Mouse (Mus musculus) bone marrow, adult 2 months (tissue): Measurements from ENCODE around the gene Rbms2. TPM values are rescaled to one million over a fixed set of nuclear protein-coding genes. Genes with fewer than 3 reads are reported as not detected.
A peak's percentile ranks its signal among the peaks of the same experiment; 100 is the strongest.
"Not testable (repeated sequence)": the region's sequence is repeated elsewhere in the genome, so short reads cannot be mapped to it uniquely, and the experiment has no call there.

Experiments
- H3K27ac ChIP-seq: fragments of 200-500 bp; 2 replicates; pipeline ENCODE4 v1.5.1; 2012; ENCODE audit warnings: low read depth, mild to moderate bottlenecking, control low read depth, inconsistent platforms, low read length; ENCODE audit not compliant: control insufficient read depth, poor library complexity, insufficient read depth
- H3K4me1 ChIP-seq: fragments of 200-500 bp; 2 replicates; pipeline ENCODE4 v1.6.1; 2011; ENCODE audit warnings: low read length; ENCODE audit not compliant: control insufficient read depth, insufficient read depth
- H3K4me3 ChIP-seq: fragments of 200-500 bp; replicated peaks from 2 replicates; pipeline ENCODE3; 2011; ENCODE audit warnings: mild to moderate bottlenecking, low read depth, low read length, control low read depth; ENCODE audit not compliant: control insufficient read depth
- CTCF ChIP-seq: fragments of 200-500 bp; IDR thresholded peaks from 2 replicates; pipeline ENCODE4 v1.5.1; 2011; ENCODE audit warnings: low read length, control low read depth; ENCODE audit not compliant: control insufficient read depth, insufficient read depth
- POLR2A ChIP-seq: fragments of 200-500 bp; IDR thresholded peaks from 2 replicates; pipeline ENCODE4 v1.6.1; 2011; ENCODE audit warnings: low read depth, mild to moderate bottlenecking, control low read depth, low read length, borderline replicate concordance; ENCODE audit not compliant: control insufficient read depth
- WGBS: fragments of 180-500 bp; shearing (Covaris S2); methylation state at CpG from one replicate; pipeline ENCODE4 v1.1.7; 2018; 5-methylcytosine and 5-hydroxymethylcytosine counted together
- polyA plus RNA-seq: library from polyadenylated mRNA; stranded (reverse); fragments of >200 nt; gene quantifications from 2 replicates; pipeline ENCODE4 v1.2.4, GENCODE M21; 2011; ENCODE audit warnings: low replicate concordance; ENCODE audit not compliant: missing spikeins, insufficient read depth, insufficient read length

Rbms2 gene
- polyA plus RNA-seq, 1 experiment = 16.2 TPM

- H3K4me3 ChIP-seq = no peak overlapping the region
- no peaks in the 10 kb centered on the region; the same call in 1 of the 2 replicates for H3K4me1 ChIP-seq
- H3K27ac ChIP-seq = no peak overlapping the region
- no peak for TF ChIP-seq CTCF
- no peak for TF ChIP-seq POLR2A
- 64% methylated on average over 5 of the region's 5 CpGs for WGBS
These were observed 7.1 kb upstream of the Rbms2 start for GRCm38 (mm10) chr10:128187181-128187605.

GRCm38 (mm10) chr10:128185959-128186358, 5.9 kb upstream of the Rbms2 start:
- WGBS = 63% methylated on average over 2 of the region's 2 CpGs
- Histone ChIP-seq H3K4me3 (no peak overlapping the region), H3K27ac (no peak overlapping the region), H3K4me1 (no peaks in the 10 kb centered on the region; the same call in 1 of the 2 replicates)
- TF ChIP-seq CTCF = peak; percentile 92
- no peak for TF ChIP-seq POLR2A

DNA sequence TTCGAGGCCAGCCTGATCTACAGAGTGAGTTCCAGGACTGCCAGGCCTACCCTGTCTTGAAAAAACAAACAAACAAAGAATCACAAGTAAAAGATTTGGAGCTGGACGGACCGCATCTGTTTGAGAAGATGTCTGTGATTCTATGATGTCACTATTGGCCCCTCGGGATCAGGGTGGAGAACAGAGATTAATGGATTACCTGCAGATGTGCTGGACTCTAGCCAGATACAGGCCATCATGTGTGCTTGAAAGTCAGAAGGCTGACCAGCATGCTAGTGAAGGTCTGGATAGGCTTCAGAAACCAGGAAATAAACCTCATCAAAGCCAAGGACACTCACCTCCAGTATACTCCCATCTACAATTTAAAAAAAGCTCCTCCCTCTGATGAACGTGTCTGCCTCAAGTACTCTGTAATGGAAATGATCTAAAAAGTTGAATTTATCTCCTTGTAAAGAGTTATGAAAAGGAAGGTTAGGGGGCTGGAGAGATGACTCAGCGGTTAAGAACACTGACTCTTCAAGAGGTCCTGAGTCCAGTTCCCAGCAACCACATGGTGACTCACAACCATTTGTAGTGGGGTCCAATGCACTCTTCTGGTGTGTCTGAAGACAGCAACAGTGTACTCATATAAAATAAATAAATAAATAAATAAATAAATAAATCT, 5.3 kb upstream of the Rbms2 start:
- H3K4me3 ChIP-seq = no peak overlapping the region
- H3K27ac ChIP-seq = no peak overlapping the region
- no peaks in the 10 kb centered on the region; the same call in 1 of the 2 replicates for H3K4me1 ChIP-seq
- TF ChIP-seq POLR2A = no peak
- 75% methylated on average over 6 of the region's 6 CpGs for WGBS

GRCm38 (mm10) chr10:128184296-128184695, 4.2 kb upstream of the Rbms2 start:
- H3K4me1 ChIP-seq = peaks cover 1% of the 10 kb centered on the region
- no peak for TF ChIP-seq POLR2A
- H3K27ac ChIP-seq = no peak overlapping the region
- 89% methylated on average over 2 of the region's 2 CpGs for WGBS
- no peak overlapping the region for H3K4me3 ChIP-seq

GRCm38 (mm10) chr10:128177316-128177715, 2.8 kb downstream of the Rbms2 start:
- WGBS = 83% methylated on average over 4 of the region's 4 CpGs
- Histone ChIP-seq H3K27ac (no peak overlapping the region), H3K4me3 (no peak overlapping the region), H3K4me1 (peaks cover 1% of the 10 kb centered on the region)
- TF ChIP-seq POLR2A (no peak), CTCF (no peak)

DNA sequence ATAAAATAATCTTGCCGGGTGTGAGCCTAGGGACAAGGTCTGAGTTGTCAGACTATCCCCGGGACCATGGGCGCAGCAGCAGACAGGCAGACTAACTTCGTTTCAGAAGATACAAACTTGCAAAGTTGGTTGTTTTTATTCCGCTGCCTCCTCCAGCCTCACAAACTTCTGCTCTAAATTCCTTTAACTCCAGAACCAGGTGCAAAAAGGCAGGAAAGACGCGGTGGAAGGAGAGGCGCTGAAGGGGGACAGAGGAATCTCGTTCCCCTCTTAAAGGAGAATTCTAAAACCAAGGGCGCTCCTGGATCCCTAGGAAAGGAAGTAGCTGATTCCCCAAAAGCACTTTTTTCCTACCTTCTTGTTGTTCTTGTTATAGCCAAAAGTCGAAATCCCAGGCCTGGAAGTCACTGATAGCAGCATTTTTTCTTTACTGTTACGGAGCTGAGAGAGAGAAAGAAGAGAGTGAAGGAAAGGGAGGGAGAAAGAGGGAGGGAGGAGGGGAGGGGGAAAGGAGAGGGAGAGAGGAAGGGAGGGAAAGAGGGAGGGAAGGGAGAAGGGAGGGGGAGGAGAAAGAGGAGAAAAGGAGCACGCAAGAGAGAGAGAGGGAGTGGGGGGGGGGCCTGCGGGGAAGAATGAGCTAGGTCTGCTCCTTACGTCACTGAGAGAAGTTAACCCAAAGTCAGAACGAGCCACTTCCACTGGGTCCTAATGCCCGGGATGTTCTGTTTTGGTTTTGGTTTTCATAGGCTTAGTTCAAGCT, 3.9 kb downstream of the Rbms2 start:
- TF ChIP-seq POLR2A = no peak
- TF ChIP-seq CTCF = no peak
- under 1% methylated on average over 17 of the region's 17 CpGs for WGBS
- H3K4me3 ChIP-seq = peak overlapping the region; percentile 86
- no peak overlapping the region for H3K27ac ChIP-seq
- H3K4me1 ChIP-seq = peaks cover 1% of the 10 kb centered on the region

GRCm38 (mm10) chr10:128175302-128175701, 4.8 kb downstream of the Rbms2 start:
- TF ChIP-seq CTCF (no peak), POLR2A (no peak)
- Histone ChIP-seq H3K4me1 (peaks cover 1% of the 10 kb centered on the region), H3K27ac (no peak overlapping the region), H3K4me3 (no peak overlapping the region)
- WGBS = 6% methylated on average over 3 of the region's 3 CpGs

- not testable (repeated sequence) for H3K4me3 ChIP-seq
These were observed 8.7 kb downstream of the Rbms2 start for GRCm38 (mm10) chr10:128171348-128171747.

DNA sequence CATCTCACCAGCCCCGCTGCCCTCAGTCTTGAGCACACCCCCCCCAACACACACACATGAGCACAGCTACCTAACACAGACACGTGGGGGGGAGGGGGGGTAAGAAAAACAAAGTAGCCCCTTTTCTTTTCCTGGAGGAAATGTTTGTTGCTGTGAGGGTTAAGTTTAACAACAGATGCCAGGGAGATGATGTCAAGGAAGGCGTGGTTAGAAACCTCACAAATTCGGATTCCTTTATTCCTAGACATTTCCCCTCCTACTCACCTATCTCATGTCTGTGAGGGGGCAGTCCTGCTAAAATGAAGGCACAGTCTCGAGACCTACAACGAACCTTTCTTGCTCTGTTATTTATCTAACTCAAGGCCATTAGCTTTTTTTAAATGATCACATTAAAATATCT, 13.0 kb downstream of the Rbms2 start:
- 56% methylated on average over 6 of the region's 6 CpGs for WGBS
- no peak for TF ChIP-seq CTCF
- no peak for TF ChIP-seq POLR2A
- no peaks in the 10 kb centered on the region for H3K4me1 ChIP-seq
- H3K4me3 ChIP-seq = no peak overlapping the region
- H3K27ac ChIP-seq = no peak overlapping the region

More at GRCm38 (mm10) chr10:128171348-128171747, 8.7 kb downstream of the Rbms2 start:
- not testable (repeated sequence) for H3K4me1 ChIP-seq, H3K27ac ChIP-seq
- 87% methylated on average over 10 of the region's 10 CpGs for WGBS

DNA sequence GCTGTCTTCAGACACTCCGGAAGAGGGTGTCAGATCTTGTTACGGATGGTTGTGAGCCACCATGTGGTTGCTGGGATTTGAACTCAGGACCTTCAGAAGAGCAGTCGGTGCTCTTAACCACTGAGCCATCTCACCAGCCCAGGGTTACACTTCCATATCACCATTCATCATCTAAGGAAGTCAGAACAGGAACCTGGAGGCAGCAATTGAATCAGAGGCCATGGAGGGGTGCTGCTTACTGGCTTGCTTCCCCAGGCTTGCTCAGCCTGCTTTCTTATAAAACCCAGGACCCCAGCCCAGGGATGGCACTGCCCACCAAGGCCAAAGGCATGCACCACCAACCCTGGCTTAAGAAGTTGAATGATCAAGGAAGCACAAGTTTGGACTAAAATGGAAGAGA, 14.4 kb downstream of the Rbms2 start:
- WGBS = 84% methylated on average over 3 of the region's 3 CpGs
- not testable (repeated sequence) for H3K4me3 ChIP-seq, H3K27ac ChIP-seq, H3K4me1 ChIP-seq
